Mouse (Mus musculus): ENCODE measurements at regions not wholly inside any gene's neighbourhood (a gene's known extent, or its start where the extent isn't known, plus 50 kb on each side); places are given as distances from the start of the nearest gene placed in this dataset.

GRCm38 (mm10) chr2:50832471-50832870, 316.4 kb downstream of the Rnd3 start:
- no peak for DNase-seq (ENCODE audit: low spot score in 2 of 2)

- no peak for DNase-seq (ENCODE audit: low spot score in 2 of 2)
Measured at GRCm38 (mm10) chr2:50830056-50830720, 318.7 kb downstream of the Rnd3 start.

- DNase-seq (ENCODE audit: low spot score in 2 of 2), result no peak
Measured at GRCm38 (mm10) chr2:50827097-50827496, 321.8 kb downstream of the Rnd3 start.

- DNase-seq (ENCODE audit: low spot score in 2 of 2), result no peak
Measured at GRCm38 (mm10) chr2:50826537-50826936, 322.4 kb downstream of the Rnd3 start.

GRCm38 (mm10) chr2:50825626-50826025, 323.3 kb downstream of the Rnd3 start:
- DNase-seq (ENCODE audit: low spot score in 2 of 2), result no peak

- no peak for DNase-seq (ENCODE audit: low spot score in 2 of 2)
Measured at GRCm38 (mm10) chr2:50824782-50825181, 324.1 kb downstream of the Rnd3 start.

GRCm38 (mm10) chr2:50822738-50823137, 326.2 kb downstream of the Rnd3 start:
- DNase-seq (ENCODE audit: low spot score in 2 of 2), result no peak

- DNase-seq (ENCODE audit: low spot score in 2 of 2), result no peak
Measured at GRCm38 (mm10) chr2:50819305-50819665, 329.6 kb downstream of the Rnd3 start.

GRCm38 (mm10) chr2:50818557-50819304, 330.2 kb downstream of the Rnd3 start:
- DNase-seq (ENCODE audit: low spot score in 2 of 2), result no peak

GRCm38 (mm10) chr2:50816364-50816763, 332.5 kb downstream of the Rnd3 start:
- DNase-seq (ENCODE audit: low spot score in 2 of 2), result no peak

GRCm38 (mm10) chr2:50815541-50815940, 333.4 kb downstream of the Rnd3 start:
- DNase-seq (ENCODE audit: low spot score in 2 of 2), result no peak

- no peak for DNase-seq (ENCODE audit: low spot score in 2 of 2)
Measured at GRCm38 (mm10) chr2:50813568-50814461, 335.1 kb downstream of the Rnd3 start.

- DNase-seq (ENCODE audit: low spot score in 2 of 2), result no peak
Measured at GRCm38 (mm10) chr2:50812296-50812695, 336.6 kb downstream of the Rnd3 start.

GRCm38 (mm10) chr2:50810336-50811066, 338.4 kb downstream of the Rnd3 start:
- no peak for DNase-seq (ENCODE audit: low spot score in 2 of 2)

GRCm38 (mm10) chr2:50809823-50810222, 339.1 kb downstream of the Rnd3 start:
- DNase-seq (ENCODE audit: low spot score in 2 of 2), result no peak

GRCm38 (mm10) chr2:50807162-50807960, 341.6 kb downstream of the Rnd3 start:
- DNase-seq (ENCODE audit: low spot score in 2 of 2), result no peak

- DNase-seq (ENCODE audit: low spot score in 2 of 2), result no peak
Measured at GRCm38 (mm10) chr2:50805645-50806044, 343.3 kb downstream of the Rnd3 start.

- DNase-seq (ENCODE audit: low spot score in 2 of 2), result no peak
Measured at GRCm38 (mm10) chr2:50796087-50796486, 352.8 kb downstream of the Rnd3 start.

GRCm38 (mm10) chr2:50793616-50794015, 355.3 kb downstream of the Rnd3 start:
- DNase-seq (ENCODE audit: low spot score in 2 of 2), result no peak

GRCm38 (mm10) chr2:50793067-50793466, 355.8 kb downstream of the Rnd3 start:
- no peak for DNase-seq (ENCODE audit: low spot score in 2 of 2)

Measured in frontal cortex, postnatal 36 days (tissue).